ENCODE assay signal across 14 mouse cellular contexts in the genomic region with DNA sequence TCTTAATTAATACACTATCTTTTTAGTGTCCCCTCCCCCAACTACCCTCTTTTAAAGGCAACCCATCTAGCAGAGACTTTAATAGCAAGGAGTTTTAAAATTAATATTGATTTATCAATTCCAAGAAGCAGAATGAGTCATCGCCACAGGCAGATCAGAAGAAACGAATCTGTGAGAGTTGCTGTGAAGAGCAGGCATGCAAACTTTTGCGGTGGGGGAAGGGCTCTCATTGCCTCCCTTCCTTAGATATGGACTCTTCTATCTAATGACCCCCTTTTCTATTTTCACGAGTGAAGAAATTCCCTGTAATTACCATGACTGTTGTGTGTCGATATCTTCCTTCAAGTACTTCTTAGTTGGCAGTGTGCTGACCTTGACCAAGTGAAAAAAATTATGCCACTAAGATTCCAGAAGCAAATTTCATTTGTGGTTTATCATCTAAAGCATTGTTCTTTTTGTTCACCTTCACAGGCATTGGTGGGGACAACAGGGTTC.
"Had no signal": no experiment of that assay in that cellular context is flagged by ENCODE, and none has a peak within 500 bp of the region (broad histone marks: within the 10 kb centered on the region; RNA-seq: fewer than 3 reads in every experiment).

No protein-coding gene starts in this region.

- H3K27me3 ChIP-seq: intestine, embryonic 15.5 days; limb, embryonic 15.5 days; liver, embryonic 12.5 days; midbrain, embryonic 15.5 days; neural tube, embryonic 13.5 days had no signal

- H3K27ac ChIP-seq: intestine, embryonic 15.5 days; left cerebral cortex, adult 2 months; limb, embryonic 15.5 days; liver, embryonic 12.5 days; midbrain, embryonic 15.5 days; neural tube, embryonic 13.5 days; stomach, postnatal 0 days had no signal

- H3K4me1 ChIP-seq: liver, embryonic 12.5 days; midbrain, embryonic 15.5 days; neural tube, embryonic 13.5 days had no signal

- H3K4me3 ChIP-seq: intestine, embryonic 15.5 days; left cerebral cortex, adult 2 months; limb, embryonic 15.5 days; liver, embryonic 12.5 days; midbrain, embryonic 15.5 days; neural tube, embryonic 13.5 days had no signal

- H3K36me3 ChIP-seq: intestine, embryonic 15.5 days; limb, embryonic 15.5 days; liver, embryonic 12.5 days; midbrain, embryonic 15.5 days; neural tube, embryonic 13.5 days had no signal

- DNase-seq: kidney, adult 18-20 months; kidney, postnatal 25 days; lung, embryonic 14.5 days; lung, postnatal 10 days; lung, postnatal 4 days; retina, postnatal 1 day; right cerebral cortex, postnatal 25 days had no signal
